Mouse (Mus musculus) heart, embryonic 12.5 days (tissue): ENCODE results near the gene Tax1bp1. TPM values are rescaled to one million over a fixed set of nuclear protein-coding genes. Genes with fewer than 3 reads are reported as not detected.
"Not testable (repeated sequence)": the region's sequence is repeated elsewhere in the genome, so short reads cannot be mapped to it uniquely, and the experiment has no call there.

Source experiments
- ATAC-seq: fragments of 200-750 bp; cut with Nextera tagmentation; 2 replicates; pipeline ENCODE4 v1.8.0; 2017; ENCODE audit warnings: moderate TSS enrichment, moderate library complexity; ENCODE audit not compliant: insufficient number of reproducible peaks, low FRiP score
- H3K27ac ChIP-seq: fragments of 300-500 bp; sonication (generic); 2 replicates; pipeline ENCODE4 v1.5.1; 2016; ENCODE audit warnings: mild to moderate bottlenecking, moderate library complexity; ENCODE audit not compliant: poor library complexity, severe bottlenecking
- H3K27me3 ChIP-seq: fragments of 300-500 bp; sonication (generic); replicated peaks from 2 replicates; pipeline ENCODE4 v1.6.1; 2016; ENCODE audit warnings: mild to moderate bottlenecking, moderate library complexity
- H3K36me3 ChIP-seq: fragments of 300-500 bp; sonication (generic); 2 replicates; pipeline ENCODE4 v1.6.1; 2016; ENCODE audit warnings: mild to moderate bottlenecking, moderate library complexity
- H3K4me1 ChIP-seq: fragments of 300-500 bp; sonication (generic); replicated peaks from 2 replicates; pipeline ENCODE4 v1.6.1; 2016; ENCODE audit warnings: mild to moderate bottlenecking
- H3K4me2 ChIP-seq: fragments of 300-500 bp; sonication (generic); 2 replicates; pipeline ENCODE4 v1.6.1; 2016; ENCODE audit warnings: mild to moderate bottlenecking, moderate library complexity
- H3K4me3 ChIP-seq: fragments of 300-500 bp; sonication (generic); 2 replicates; pipeline ENCODE4 v1.5.1; 2016; ENCODE audit warnings: mild to moderate bottlenecking
- H3K9ac ChIP-seq: fragments of 300-500 bp; sonication (generic); 2 replicates; pipeline ENCODE4 v1.6.1; 2016; ENCODE audit warnings: mild to moderate bottlenecking, moderate library complexity
- H3K9me3 ChIP-seq: fragments of 300-500 bp; sonication (generic); replicated peaks from 2 replicates; pipeline ENCODE4 v1.6.1; 2016; ENCODE audit warnings: mild to moderate bottlenecking, moderate library complexity
- WGBS: fragments of 180-500 bp; shearing (Covaris S2); methylation state at CpG from one replicate; pipeline ENCODE4 v1.1.7; 2016; 5-methylcytosine and 5-hydroxymethylcytosine counted together
- polyA plus RNA-seq: library from polyadenylated mRNA; unstranded; fragments of >200 nt; fragmentation: Nextera tagmentation; extraction: Ambion mirVana; gene quantifications from 2 replicates; pipeline ENCODE4 v1.2.1, GENCODE M21; 2016

Tax1bp1 gene
- 102 and 111 TPM in 2 replicates for polyA plus RNA-seq

DNA sequence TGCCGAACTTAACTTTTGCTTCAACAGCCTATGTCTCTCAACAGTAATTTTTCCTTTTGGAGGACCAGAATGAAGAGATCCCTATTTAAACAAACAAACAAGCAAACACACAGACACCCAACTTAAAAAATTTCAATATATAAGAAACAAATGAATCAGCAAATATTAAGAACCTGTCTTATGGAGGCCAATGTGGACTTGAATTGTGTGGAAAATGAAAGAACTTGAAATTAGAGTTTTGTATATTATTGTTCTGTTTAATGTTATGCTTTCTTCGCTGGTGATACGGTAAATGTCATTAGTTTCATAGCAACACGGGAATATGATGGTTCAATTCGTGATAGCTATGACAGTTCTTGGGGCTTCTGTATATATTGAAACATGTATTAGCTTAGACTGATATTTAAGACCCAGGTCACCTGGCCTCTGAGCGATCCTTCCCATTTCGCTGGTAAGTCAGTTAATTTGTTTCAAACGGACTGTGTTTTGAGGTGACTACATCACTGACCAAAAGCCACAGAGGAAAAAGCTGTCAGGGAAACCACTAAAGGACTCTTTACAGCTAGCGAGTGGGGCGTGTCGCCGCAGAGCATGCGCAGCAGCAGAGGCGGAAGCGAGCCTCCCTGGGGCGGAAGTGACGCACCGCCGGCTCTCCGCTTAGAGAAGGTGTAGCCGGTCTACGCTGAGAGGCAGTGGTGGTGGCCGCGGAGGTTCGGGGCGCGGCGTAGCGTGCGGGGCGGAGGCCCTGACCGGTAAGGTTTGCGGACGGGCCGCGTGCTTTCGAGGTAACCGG is at the start of gene Tax1bp1:
Tax1bp1 (plus strand) TSS at position 626 of the 793 bp plus-strand sequence.
- no peaks in the 10 kb centered on the region for H3K36me3 ChIP-seq
- peak within 1 kb of the TSS; percentile 85 for H3K27ac ChIP-seq
- H3K4me2 ChIP-seq = peak within 1 kb of the TSS; percentile 69
- peak within 1 kb of the TSS; percentile 89 for H3K9ac ChIP-seq
- no peaks in the 10 kb centered on the region for H3K27me3 ChIP-seq
- H3K4me1 ChIP-seq = peaks cover 5% of the 10 kb centered on the region; the same call in 1 of the 2 replicates
- H3K9me3 ChIP-seq = no peaks in the 10 kb centered on the region
- H3K4me3 ChIP-seq = peak within 1 kb of the TSS; percentile 92
- WGBS = 4% methylated on average over 38 of the region's 38 CpGs
- peak; percentile 98 for ATAC-seq

GRCm38 (mm10) chr6:52667641-52668040 is 45.9 kb upstream of the Tax1bp1 start:
- ATAC-seq = no peak
- H3K4me2 ChIP-seq = no peak overlapping the region
- 70% methylated on average over 3 of the region's 3 CpGs for WGBS
- no peaks in the 10 kb centered on the region for H3K27me3 ChIP-seq
- H3K27ac ChIP-seq = no peak overlapping the region
- no peaks in the 10 kb centered on the region for H3K4me1 ChIP-seq
- H3K9ac ChIP-seq = no peak overlapping the region
- H3K4me3 ChIP-seq = no peak overlapping the region
- no peaks in the 10 kb centered on the region for H3K36me3 ChIP-seq
- H3K9me3 ChIP-seq = no peaks in the 10 kb centered on the region

- H3K4me2 ChIP-seq, H3K4me3 ChIP-seq, H3K27ac ChIP-seq, H3K9me3 ChIP-seq, ATAC-seq, H3K9ac ChIP-seq, H3K36me3 ChIP-seq, H3K4me1 ChIP-seq, H3K27me3 ChIP-seq: not testable (repeated sequence)
- 44% methylated on average over 2 of the region's 2 CpGs for WGBS
Measured at GRCm38 (mm10) chr6:52669878-52670277, 43.7 kb upstream of the Tax1bp1 start.

DNA sequence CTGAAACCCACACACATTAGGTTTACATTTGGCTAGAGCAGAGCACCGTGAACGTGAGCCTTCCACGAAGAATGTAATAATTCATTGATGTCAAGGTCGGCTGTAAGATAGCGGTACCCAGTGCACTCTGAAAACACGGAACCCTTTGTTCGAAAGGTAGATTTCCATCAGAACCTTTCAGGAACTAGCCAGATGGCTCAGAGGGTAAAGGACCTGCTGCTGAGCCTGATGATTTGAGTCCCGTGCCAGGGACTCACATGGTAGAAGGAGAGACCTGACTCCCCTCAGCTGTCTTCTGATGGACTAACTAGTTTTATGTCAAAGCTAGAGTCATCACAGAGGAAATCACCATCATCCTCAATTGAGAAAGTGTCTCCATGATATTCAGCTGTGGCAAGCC is 41.7 kb upstream of the Tax1bp1 start:
- H3K9me3 ChIP-seq = no peaks in the 10 kb centered on the region
- no peaks in the 10 kb centered on the region for H3K27me3 ChIP-seq
- no peaks in the 10 kb centered on the region for H3K36me3 ChIP-seq
- H3K4me1 ChIP-seq = no peaks in the 10 kb centered on the region
- WGBS = 76% methylated on average over 8 of the region's 8 CpGs
- no peak overlapping the region for H3K27ac ChIP-seq
- H3K4me3 ChIP-seq = no peak overlapping the region
- ATAC-seq = no peak
- H3K9ac ChIP-seq = no peak overlapping the region
- no peak overlapping the region for H3K4me2 ChIP-seq

DNA sequence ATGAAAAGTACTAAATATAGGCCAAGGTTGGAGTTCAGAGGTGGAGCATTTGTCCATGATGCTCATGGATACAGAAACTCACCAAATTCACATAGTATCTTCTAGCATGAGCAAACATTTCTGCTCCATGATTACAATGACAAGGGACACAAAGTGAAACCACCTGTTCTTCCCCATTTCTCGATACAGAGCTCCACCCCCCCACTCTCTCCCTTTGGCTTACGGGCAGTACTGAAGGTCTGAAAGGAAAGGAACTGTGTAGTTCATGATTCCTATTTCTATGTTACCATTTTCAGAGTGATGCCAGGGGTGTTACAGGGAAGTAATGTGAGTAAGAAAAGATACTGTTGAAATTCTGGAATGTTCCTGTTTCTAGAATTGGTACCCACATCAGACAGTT is 41.0 kb upstream of the Tax1bp1 start:
- H3K9me3 ChIP-seq = no peaks in the 10 kb centered on the region
- H3K4me3 ChIP-seq = no peak overlapping the region
- no peaks in the 10 kb centered on the region for H3K4me1 ChIP-seq
- WGBS = 77% methylated on average over 2 of the region's 2 CpGs
- no peak overlapping the region for H3K4me2 ChIP-seq
- H3K27me3 ChIP-seq = no peaks in the 10 kb centered on the region
- H3K9ac ChIP-seq = no peak overlapping the region
- ATAC-seq = no peak
- no peak overlapping the region for H3K27ac ChIP-seq
- H3K36me3 ChIP-seq = no peaks in the 10 kb centered on the region

GRCm38 (mm10) chr6:52673706-52674105 is 39.8 kb upstream of the Tax1bp1 start:
- H3K9me3 ChIP-seq = no peaks in the 10 kb centered on the region
- 83% methylated on average over 7 of the region's 7 CpGs for WGBS
- no peak overlapping the region for H3K27ac ChIP-seq
- H3K9ac ChIP-seq = no peak overlapping the region
- H3K4me3 ChIP-seq = no peak overlapping the region
- no peaks in the 10 kb centered on the region for H3K27me3 ChIP-seq
- H3K4me1 ChIP-seq = no peaks in the 10 kb centered on the region
- H3K36me3 ChIP-seq = no peaks in the 10 kb centered on the region
- H3K4me2 ChIP-seq = no peak overlapping the region
- no peak for ATAC-seq

DNA sequence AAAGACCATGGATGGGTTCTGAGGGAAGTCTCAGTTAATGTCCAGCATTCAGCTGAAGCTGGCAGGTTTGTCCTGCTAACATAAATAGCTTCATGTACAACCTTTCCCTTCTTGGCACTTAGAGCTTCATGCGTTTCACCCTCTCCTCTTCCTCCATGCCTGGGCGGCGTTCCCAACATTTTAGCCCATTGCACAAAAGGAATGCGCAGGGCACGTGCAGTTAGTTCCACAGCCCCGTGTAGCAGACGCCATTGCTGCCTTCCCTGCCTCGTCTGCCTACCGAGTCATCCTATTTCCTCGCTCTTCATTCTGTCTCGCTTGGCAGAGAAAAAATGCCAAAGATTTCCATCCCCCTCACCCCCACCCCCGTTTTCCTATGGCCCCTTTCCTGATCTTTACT is 39.0 kb upstream of the Tax1bp1 start:
- no peak overlapping the region for H3K4me3 ChIP-seq
- H3K27ac ChIP-seq = no peak overlapping the region
- H3K36me3 ChIP-seq = no peaks in the 10 kb centered on the region
- no peak overlapping the region for H3K9ac ChIP-seq
- no peaks in the 10 kb centered on the region for H3K9me3 ChIP-seq
- H3K4me1 ChIP-seq = no peaks in the 10 kb centered on the region
- no peak for ATAC-seq
- no peaks in the 10 kb centered on the region for H3K27me3 ChIP-seq
- H3K4me2 ChIP-seq = no peak overlapping the region
- WGBS = 67% methylated on average over 12 of the region's 12 CpGs

- no peak overlapping the region for H3K4me2 ChIP-seq
- no peak overlapping the region for H3K4me3 ChIP-seq
- ATAC-seq = no peak
- H3K36me3 ChIP-seq = no peaks in the 10 kb centered on the region
- no peaks in the 10 kb centered on the region for H3K9me3 ChIP-seq
- no peaks in the 10 kb centered on the region for H3K4me1 ChIP-seq
- H3K9ac ChIP-seq = no peak overlapping the region
- 68% methylated on average over 4 of the region's 4 CpGs for WGBS
- H3K27ac ChIP-seq = no peak overlapping the region
- no peaks in the 10 kb centered on the region for H3K27me3 ChIP-seq
Measured at GRCm38 (mm10) chr6:52675222-52675921, 38.2 kb upstream of the Tax1bp1 start.

DNA sequence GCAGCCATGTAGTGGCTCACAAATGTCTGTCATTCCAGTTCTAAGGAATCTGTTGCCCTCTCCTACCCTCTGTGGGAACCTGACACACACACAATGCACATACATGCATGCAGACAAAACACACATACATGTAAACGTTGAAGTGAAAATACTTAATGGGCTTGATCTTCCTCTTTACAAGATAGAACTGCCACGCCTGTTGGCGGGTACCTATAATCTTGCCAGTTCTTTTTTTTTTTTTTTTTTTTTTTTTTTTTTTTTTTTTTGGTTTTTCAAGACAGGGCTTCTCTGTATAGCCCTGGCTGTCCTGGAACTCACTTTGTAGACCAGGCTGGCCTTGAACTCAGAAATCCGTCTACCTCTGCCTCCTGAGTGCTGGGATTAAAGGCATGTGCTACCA is 36.0 kb upstream of the Tax1bp1 start:
- H3K4me3 ChIP-seq, H3K27ac ChIP-seq, H3K9ac ChIP-seq, H3K27me3 ChIP-seq, H3K36me3 ChIP-seq, H3K4me1 ChIP-seq, H3K4me2 ChIP-seq, H3K9me3 ChIP-seq, ATAC-seq: not testable (repeated sequence)
- 77% methylated on average over 4 of the region's 4 CpGs for WGBS

DNA sequence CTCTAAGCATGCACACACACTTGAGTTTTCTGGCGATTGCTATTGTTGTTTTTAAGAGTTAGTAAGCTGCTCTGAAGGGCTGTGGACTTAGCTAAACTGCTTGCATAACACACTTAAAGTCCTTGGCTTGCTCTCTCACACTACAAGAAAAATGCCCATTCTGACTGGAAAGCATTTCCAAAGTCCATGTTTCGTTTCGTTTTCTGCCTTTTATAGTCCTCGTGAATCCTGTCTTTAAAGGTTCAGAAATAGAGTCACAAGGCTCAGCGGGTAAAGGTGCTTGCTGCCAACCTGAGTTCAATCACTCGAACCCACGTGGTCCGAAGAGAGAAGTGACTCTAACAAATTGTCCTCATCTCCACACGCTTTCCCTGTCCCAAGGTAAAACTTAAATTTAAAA is 34.0 kb upstream of the Tax1bp1 start:
- Histone ChIP-seq H3K27ac (no peak overlapping the region), H3K4me2 (no peak overlapping the region), H3K36me3 (no peaks in the 10 kb centered on the region), H3K9ac (no peak overlapping the region), H3K4me1 (no peaks in the 10 kb centered on the region), H3K27me3 (no peaks in the 10 kb centered on the region), H3K4me3 (no peak overlapping the region), H3K9me3 (no peaks in the 10 kb centered on the region)
- 73% methylated on average over 9 of the region's 9 CpGs for WGBS
- no peak for ATAC-seq

GRCm38 (mm10) chr6:52680458-52681032 is 33.0 kb upstream of the Tax1bp1 start:
- Histone ChIP-seq H3K27me3 (no peaks in the 10 kb centered on the region), H3K9me3 (no peaks in the 10 kb centered on the region), H3K36me3 (no peaks in the 10 kb centered on the region), H3K9ac (no peak overlapping the region), H3K4me3 (no peak overlapping the region), H3K4me1 (no peaks in the 10 kb centered on the region), H3K4me2 (no peak overlapping the region), H3K27ac (no peak overlapping the region)
- no peak for ATAC-seq
- 56% methylated on average over 8 of the region's 8 CpGs for WGBS
